Mouse (Mus musculus) lung, postnatal 14 days (tissue): ENCODE measurements around the gene Olfr1499.
"Not testable (repeated sequence)": the region's sequence is repeated elsewhere in the genome, so short reads cannot be mapped to it uniquely, and the experiment has no call there.

Experiments used
- DNase-seq: peaks from one replicate; pipeline ENCODE4 v3.0.0; 2021

The Olfr1499 gene

GRCm38 (mm10) chr19:13819347-13819746, at the start of gene Olfr1499:
Gene Olfr1499 (minus strand): TSS chr19:13819447.
- no peak for DNase-seq

GRCm38 (mm10) chr19:13861495-13861894, 42.2 kb upstream of the Olfr1499 start, which contains the start of gene Olfr1502:
Gene Olfr1502 (plus strand): TSS chr19:13861795.
- DNase-seq, result no peak

- not testable (repeated sequence) for DNase-seq
Observed at GRCm38 (mm10) chr19:13850592-13850991, 31.3 kb upstream of the Olfr1499 start, which contains the start of gene Olfr1501. Gene Olfr1501 (minus strand): TSS chr19:13850692.

- DNase-seq, result no peak
Observed at GRCm38 (mm10) chr19:13830388-13830787, 11.1 kb upstream of the Olfr1499 start, which contains the start of gene Olfr1500. Gene Olfr1500 (minus strand): TSS chr19:13830488.

GRCm38 (mm10) chr19:13828447-13828846, 9.2 kb upstream of the Olfr1499 start:
- no peak for DNase-seq

GRCm38 (mm10) chr19:13820847-13821246, 1.6 kb upstream of the Olfr1499 start:
- no peak for DNase-seq

- no peak for DNase-seq
Observed at GRCm38 (mm10) chr19:13818827-13819226, 420 bp downstream of the Olfr1499 start.

- DNase-seq, result no peak
Observed at GRCm38 (mm10) chr19:13812823-13813222, 6.4 kb downstream of the Olfr1499 start.

GRCm38 (mm10) chr19:13805486-13805885, 13.8 kb downstream of the Olfr1499 start:
- not testable (repeated sequence) for DNase-seq

- no peak for DNase-seq
Observed at GRCm38 (mm10) chr19:13798102-13798501, 21.1 kb downstream of the Olfr1499 start, which contains the start of gene Olfr1497. Gene Olfr1497 (minus strand): TSS chr19:13798202.

GRCm38 (mm10) chr19:13777578-13777977, 41.7 kb downstream of the Olfr1499 start, which contains the start of gene Olfr1496:
Gene Olfr1496 (plus strand): TSS chr19:13777878.
- no peak for DNase-seq

- DNase-seq, result no peak
Observed at GRCm38 (mm10) chr19:13768565-13769276, 50.5 kb downstream of the Olfr1499 start.

GRCm38 (mm10) chr19:13764306-13764705, 54.9 kb downstream of the Olfr1499 start, which contains the start of gene Olfr1495:
Gene Olfr1495 (plus strand): TSS chr19:13764606.
- no peak for DNase-seq
